Mouse (Mus musculus) hindbrain, embryonic 15.5 days (tissue): ENCODE measurements at regions not wholly inside any gene's neighbourhood (a gene's known extent, or its start where the extent isn't known, plus 50 kb on each side); places are given as distances from the start of the nearest gene placed in this dataset.

ENCODE experiments used
- ATAC-seq: fragments of 200-750 bp; cut with Nextera tagmentation; 2 replicates; pipeline ENCODE4 v1.8.0; 2017; ENCODE audit warnings: low read depth, moderate number of reproducible peaks, moderate TSS enrichment; ENCODE audit not compliant: low FRiP score
- H3K27ac ChIP-seq: fragments of 300-500 bp; sonication (generic); replicated peaks from 2 replicates; pipeline ENCODE4 v1.5.1; 2015; ENCODE audit warnings: mild to moderate bottlenecking, inconsistent platforms
- H3K27me3 ChIP-seq: fragments of 300-500 bp; sonication (generic); 2 replicates; pipeline ENCODE4 v1.6.1; 2015; ENCODE audit warnings: control low read depth, inconsistent platforms
- H3K36me3 ChIP-seq: fragments of 300-500 bp; sonication (generic); 2 replicates; pipeline ENCODE4 v1.6.1; 2015; ENCODE audit warnings: control low read depth, inconsistent platforms
- H3K4me1 ChIP-seq: fragments of 300-500 bp; sonication (generic); replicated peaks from 2 replicates; pipeline ENCODE4 v1.6.1; 2015; ENCODE audit warnings: control low read depth, inconsistent platforms
- H3K4me2 ChIP-seq: fragments of 300-500 bp; sonication (generic); 2 replicates; pipeline ENCODE4 v1.6.1; 2015; ENCODE audit warnings: moderate library complexity, mild to moderate bottlenecking, inconsistent platforms
- H3K4me3 ChIP-seq: fragments of 300-500 bp; sonication (generic); 2 replicates; pipeline ENCODE4 v1.5.1; 2015; ENCODE audit warnings: mild to moderate bottlenecking, inconsistent platforms
- H3K9ac ChIP-seq: fragments of 300-500 bp; sonication (generic); 2 replicates; pipeline ENCODE4 v1.6.1; 2015; ENCODE audit warnings: inconsistent platforms
- H3K9me3 ChIP-seq: fragments of 300-500 bp; sonication (generic); 2 replicates; pipeline ENCODE4 v1.6.1; 2016; ENCODE audit warnings: control low read depth, inconsistent platforms
- WGBS: fragments of 180-500 bp; shearing (Covaris S2); methylation state at CpG from one replicate; pipeline ENCODE4 v1.1.7; 2015; 5-methylcytosine and 5-hydroxymethylcytosine counted together

DNA sequence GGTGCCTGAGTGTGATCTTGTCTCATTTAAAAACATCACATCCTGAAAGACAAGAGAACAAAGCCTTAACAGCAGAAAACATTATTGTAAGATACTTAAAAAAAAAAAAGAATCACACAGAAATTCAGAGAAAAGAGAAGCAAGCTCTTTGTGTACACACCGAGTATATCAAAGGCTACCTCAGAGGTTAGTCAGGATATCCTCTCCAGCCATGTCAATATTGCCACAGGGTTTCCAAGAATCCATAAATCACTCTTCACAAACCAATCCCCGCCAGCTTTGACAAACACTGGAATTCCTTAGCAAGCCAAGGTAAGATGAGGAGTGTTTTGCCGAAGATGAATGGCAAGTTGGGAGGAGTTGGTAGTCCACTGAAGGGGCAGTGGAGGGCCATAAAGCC lies 311.3 kb upstream of the Ldb2 start:
- Histone ChIP-seq H3K4me2 (no peak overlapping the region), H3K9ac (no peak overlapping the region), H3K4me1 (peaks cover 1% of the 10 kb centered on the region; the same call in 1 of the 2 replicates), H3K27me3 (no peaks in the 10 kb centered on the region), H3K36me3 (no peaks in the 10 kb centered on the region), H3K9me3 (no peaks in the 10 kb centered on the region), H3K4me3 (no peak overlapping the region), H3K27ac (no peak overlapping the region)
- 77% methylated on average over 3 of the region's 3 CpGs for WGBS
- ATAC-seq: no peak

DNA sequence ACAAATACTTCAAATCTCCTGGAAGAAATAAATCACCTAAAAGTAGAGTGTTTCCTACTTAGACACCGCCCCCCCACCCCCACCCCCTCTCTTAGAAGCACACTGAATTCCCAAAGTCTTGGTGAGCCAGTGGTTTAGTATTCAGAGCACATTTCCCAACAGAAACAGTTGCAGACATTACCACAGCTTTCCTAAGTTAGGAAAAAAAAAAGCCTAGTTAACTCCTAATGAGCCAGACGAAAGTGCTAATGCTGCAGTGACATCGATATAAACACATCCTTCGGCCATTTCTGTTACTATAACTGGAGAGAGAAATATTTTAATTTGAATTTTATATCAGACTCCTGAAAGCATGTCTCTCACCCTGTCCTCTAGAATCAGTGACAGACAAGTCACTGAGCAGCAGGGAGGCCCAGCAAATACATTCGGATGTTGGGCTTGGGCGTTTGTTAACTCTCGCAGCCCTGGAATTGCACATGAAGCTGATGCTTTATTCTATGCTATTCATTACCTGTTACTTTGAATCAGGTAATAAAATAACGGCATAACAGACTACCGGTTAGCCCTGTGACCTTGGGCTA lies 305.8 kb upstream of the Ldb2 start:
- WGBS: 54% methylated on average over 9 of the region's 9 CpGs
- H3K4me3 ChIP-seq: no peak overlapping the region
- H3K9me3 ChIP-seq: no peaks in the 10 kb centered on the region
- H3K27me3 ChIP-seq: no peaks in the 10 kb centered on the region
- H3K4me2 ChIP-seq: no peak overlapping the region
- no peaks in the 10 kb centered on the region for H3K36me3 ChIP-seq
- ATAC-seq: no peak
- peak overlapping the region; percentile 51; the same call in 1 of the 2 replicates for H3K27ac ChIP-seq
- no peak overlapping the region for H3K9ac ChIP-seq
- H3K4me1 ChIP-seq: peaks cover 42% of the 10 kb centered on the region

DNA sequence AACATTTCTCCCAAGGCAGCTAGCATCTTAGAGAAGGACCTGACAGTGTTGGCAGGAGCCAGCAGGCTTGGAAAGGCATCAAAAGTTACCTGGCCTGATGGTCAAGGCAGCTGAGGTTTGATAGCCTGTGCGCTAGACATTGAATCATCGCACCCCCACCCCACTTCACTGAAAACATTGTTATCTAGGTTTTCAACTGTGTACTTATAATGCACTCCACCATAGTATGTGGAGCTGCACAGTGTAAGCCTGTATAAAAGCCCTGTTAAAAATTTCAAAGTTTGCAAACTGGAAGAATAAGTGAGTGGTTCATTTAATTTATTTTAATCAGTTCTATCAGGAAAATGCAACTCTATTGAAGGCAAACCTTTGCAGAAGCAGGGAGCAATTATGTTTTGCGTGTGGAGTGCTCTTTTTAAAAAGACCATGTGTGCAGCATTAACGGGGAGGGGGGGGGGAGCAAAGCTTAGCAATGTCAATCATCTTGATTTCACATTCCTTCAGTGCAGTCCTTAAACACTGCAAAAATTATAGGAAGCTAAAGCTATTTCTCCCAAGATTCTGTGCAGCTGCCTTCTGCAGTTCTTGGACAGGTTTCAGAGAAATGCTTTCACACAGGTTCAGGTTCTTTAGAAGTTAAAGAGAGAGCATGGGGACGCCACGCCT lies 304.4 kb upstream of the Ldb2 start:
- Histone ChIP-seq H3K4me3 (no peak overlapping the region), H3K27ac (no peak overlapping the region), H3K27me3 (no peaks in the 10 kb centered on the region), H3K9me3 (no peaks in the 10 kb centered on the region), H3K4me1 (peaks cover 42% of the 10 kb centered on the region), H3K4me2 (no peak overlapping the region), H3K36me3 (no peaks in the 10 kb centered on the region), H3K9ac (no peak overlapping the region)
- 80% methylated on average over 6 of the region's 6 CpGs for whole genome bisulfite sequencing
- ATAC-seq: no peak

DNA sequence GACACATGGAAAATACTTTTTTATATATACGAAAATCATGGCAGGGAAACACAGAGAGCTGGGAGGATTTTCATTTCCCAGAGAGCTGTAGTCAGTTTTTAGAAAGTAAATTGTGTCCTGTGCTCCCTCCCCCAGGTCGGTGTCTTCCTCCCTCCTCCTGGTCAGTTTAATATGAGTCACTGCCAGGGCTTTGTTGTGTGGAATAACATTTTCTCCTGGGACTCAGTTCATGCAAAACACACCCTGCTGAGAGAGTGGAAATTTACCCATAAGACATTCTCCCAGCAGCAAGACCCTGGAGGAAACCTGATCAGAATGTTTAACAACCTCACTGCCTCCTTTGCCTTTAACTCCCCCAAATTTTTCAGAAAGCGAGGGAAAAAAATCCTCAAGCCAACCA lies 303.2 kb upstream of the Ldb2 start:
- no peak for ATAC-seq
- Histone ChIP-seq H3K4me2 (no peak overlapping the region), H3K36me3 (no peaks in the 10 kb centered on the region), H3K4me3 (no peak overlapping the region), H3K27me3 (no peaks in the 10 kb centered on the region), H3K4me1 (peaks cover 42% of the 10 kb centered on the region), H3K9me3 (no peaks in the 10 kb centered on the region), H3K27ac (peak overlapping the region; percentile 70), H3K9ac (no peak overlapping the region)
- WGBS: 28% methylated on average over 3 of the region's 3 CpGs

DNA sequence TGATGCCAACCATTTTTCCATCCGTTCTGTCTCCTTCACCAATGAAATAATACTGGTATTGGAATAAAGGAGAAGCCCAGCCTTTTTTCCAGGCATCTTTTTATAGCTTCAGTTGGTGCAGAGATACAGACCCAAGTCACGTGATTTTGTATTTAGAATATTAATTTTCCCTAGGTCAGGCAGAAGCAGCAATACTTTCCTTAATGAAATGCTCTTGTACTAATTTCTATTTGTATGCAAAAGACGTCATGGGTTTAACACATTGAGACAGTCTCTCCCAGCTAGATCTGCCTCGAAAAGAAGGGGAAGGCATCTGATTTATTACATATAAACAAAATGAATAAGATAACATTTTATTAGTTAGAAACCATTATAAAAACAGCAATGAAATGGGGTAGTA lies 302.3 kb upstream of the Ldb2 start:
- Histone ChIP-seq H3K9ac (no peak overlapping the region), H3K4me2 (no peak overlapping the region), H3K4me1 (peaks cover 42% of the 10 kb centered on the region), H3K27me3 (no peaks in the 10 kb centered on the region), H3K9me3 (no peaks in the 10 kb centered on the region), H3K27ac (peak overlapping the region; percentile 70; the same call in 1 of the 2 replicates), H3K36me3 (no peaks in the 10 kb centered on the region), H3K4me3 (no peak overlapping the region)
- WGBS: 27% methylated on average over 4 of the region's 4 CpGs
- ATAC-seq: no peak

DNA sequence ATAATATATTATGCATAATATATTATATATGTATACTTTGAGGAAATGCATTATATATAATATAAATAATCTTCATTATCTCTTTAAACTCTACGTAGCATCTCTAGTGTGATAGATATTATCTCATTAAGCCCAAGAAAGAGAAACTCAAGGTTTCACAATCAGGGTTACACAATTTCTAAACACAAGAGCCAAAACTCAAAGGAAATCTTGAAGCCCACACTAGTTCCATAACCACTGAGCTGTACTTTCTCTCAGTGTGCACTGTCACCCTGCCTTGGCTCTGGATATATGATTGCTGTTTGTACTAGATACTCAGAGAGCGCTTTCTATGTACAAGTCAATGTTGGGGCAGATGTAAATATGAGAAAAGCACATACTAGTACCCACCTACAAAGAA lies 299.6 kb upstream of the Ldb2 start:
- no peaks in the 10 kb centered on the region for H3K27me3 ChIP-seq
- 94% methylated on average over 2 of the region's 2 CpGs for WGBS
- no peaks in the 10 kb centered on the region for H3K9me3 ChIP-seq
- no peaks in the 10 kb centered on the region for H3K36me3 ChIP-seq
- H3K9ac ChIP-seq: no peak overlapping the region
- no peak overlapping the region for H3K27ac ChIP-seq
- H3K4me1 ChIP-seq: peaks cover 26% of the 10 kb centered on the region
- ATAC-seq: no peak
- H3K4me2 ChIP-seq: no peak overlapping the region
- H3K4me3 ChIP-seq: no peak overlapping the region

DNA sequence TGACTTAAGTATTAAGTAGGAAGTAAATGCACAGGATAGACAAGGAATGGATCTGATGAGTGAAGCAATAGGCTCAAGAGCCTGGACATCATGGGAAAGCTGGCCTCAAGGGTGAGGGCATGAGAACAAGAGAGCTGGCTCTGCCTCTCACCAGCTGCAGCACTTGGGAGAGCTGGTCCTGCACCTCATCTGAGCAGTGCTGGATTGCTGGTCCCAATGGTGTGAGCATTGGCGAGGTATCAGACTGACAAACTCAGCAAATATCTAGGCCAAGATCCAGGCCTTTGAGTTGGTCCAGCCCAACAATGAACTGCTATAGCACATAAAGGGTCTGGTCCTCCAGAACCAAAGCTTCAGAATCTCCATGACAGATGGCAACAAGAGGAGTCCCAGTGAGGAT lies 298.5 kb upstream of the Ldb2 start:
- Histone ChIP-seq H3K9me3 (no peaks in the 10 kb centered on the region), H3K4me2 (no peak overlapping the region), H3K9ac (no peak overlapping the region), H3K4me1 (peaks cover 20% of the 10 kb centered on the region), H3K27me3 (no peaks in the 10 kb centered on the region), H3K36me3 (no peaks in the 10 kb centered on the region), H3K4me3 (no peak overlapping the region), H3K27ac (no peak overlapping the region)
- WGBS: 93% methylated on average over 1 of the region's 1 CpGs
- ATAC-seq: no peak

DNA sequence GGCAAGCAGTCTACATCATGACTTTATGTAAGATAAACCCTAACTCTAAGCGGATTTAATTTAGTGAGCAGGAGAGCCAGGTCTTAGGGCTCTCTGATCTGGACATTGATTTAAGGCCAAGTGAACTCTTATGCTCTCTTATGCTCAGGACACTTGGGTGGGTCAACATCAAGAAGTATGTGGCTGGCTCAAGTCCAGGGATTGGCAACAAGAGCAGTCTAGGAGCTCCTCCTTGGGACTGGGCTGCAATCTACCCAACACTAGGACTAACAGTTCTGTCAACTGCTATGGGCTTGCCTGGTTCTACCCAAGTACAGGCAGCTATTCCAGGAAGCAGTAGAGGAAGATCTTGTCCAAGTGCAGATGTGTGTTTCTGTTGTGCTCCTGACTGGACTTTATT lies 285.3 kb upstream of the Ldb2 start:
- H3K4me3 ChIP-seq: no peak overlapping the region
- 0 out of 2 replicates have a peak, but pooled peaks cover 5% of the 10 kb centered on the region for H3K9me3 ChIP-seq
- no peaks in the 10 kb centered on the region for H3K36me3 ChIP-seq
- ATAC-seq: no peak
- no peak overlapping the region for H3K4me2 ChIP-seq
- 90% methylated on average over 1 of the region's 1 CpGs for WGBS
- no peak overlapping the region for H3K9ac ChIP-seq
- H3K4me1 ChIP-seq: no peaks in the 10 kb centered on the region
- H3K27me3 ChIP-seq: no peaks in the 10 kb centered on the region
- H3K27ac ChIP-seq: no peak overlapping the region

DNA sequence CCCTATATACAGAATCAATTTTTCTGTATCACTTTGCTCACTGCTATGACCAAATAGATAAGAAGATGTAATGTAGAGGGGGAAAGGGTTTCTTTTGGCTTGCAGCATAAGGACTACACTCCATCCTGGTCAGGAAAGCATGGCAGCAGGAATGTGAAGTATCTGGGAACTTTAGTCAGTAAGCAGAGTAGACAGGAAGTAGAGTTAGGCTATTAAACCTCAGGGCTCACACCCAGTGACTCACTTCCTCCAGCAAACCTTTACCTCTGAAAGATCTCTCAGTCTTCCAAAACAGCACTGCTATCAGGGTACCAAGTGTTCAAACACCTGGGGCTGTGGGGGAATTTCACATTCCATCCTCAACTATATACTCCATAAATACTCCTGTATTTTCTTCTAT lies 283.1 kb upstream of the Ldb2 start:
- Histone ChIP-seq H3K36me3 (no peaks in the 10 kb centered on the region), H3K4me2 (no peak overlapping the region), H3K4me3 (no peak overlapping the region), H3K9me3 (no peaks in the 10 kb centered on the region), H3K4me1 (no peaks in the 10 kb centered on the region), H3K27me3 (no peaks in the 10 kb centered on the region), H3K9ac (no peak overlapping the region), H3K27ac (no peak overlapping the region)
- ATAC-seq: no peak

DNA sequence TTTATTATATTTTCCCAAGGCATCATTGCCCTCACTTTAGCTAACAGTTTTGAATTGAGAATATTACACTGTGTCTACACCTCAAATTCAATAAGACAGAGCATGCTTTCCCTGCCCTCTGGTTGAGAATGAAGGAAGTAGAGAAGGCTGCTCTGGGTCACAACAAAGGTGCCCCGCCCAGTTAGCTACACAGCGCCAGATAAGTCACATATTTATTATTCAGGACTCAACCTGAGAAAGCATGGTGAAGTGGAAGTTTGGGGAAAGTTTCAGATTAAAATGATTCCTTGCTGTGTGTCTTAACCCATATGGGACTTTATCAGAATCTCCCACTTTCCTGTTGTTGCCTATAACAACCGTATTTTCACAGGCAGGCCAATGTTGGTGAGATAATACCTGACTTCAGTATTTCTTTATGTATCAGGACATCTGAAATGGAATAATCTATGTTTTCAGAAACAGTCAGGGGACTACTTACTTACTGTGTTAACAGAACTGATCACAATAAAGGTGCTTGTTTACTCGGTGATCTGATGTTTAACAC lies 276.9 kb upstream of the Ldb2 start:
- no peak overlapping the region for H3K4me3 ChIP-seq
- H3K27me3 ChIP-seq: no peaks in the 10 kb centered on the region
- no peak overlapping the region for H3K4me2 ChIP-seq
- no peaks in the 10 kb centered on the region for H3K36me3 ChIP-seq
- H3K9me3 ChIP-seq: no peaks in the 10 kb centered on the region
- H3K4me1 ChIP-seq: no peaks in the 10 kb centered on the region
- ATAC-seq: no peak
- no peak overlapping the region for H3K9ac ChIP-seq
- whole genome bisulfite sequencing: 92% methylated on average over 4 of the region's 4 CpGs
- H3K27ac ChIP-seq: no peak overlapping the region

DNA sequence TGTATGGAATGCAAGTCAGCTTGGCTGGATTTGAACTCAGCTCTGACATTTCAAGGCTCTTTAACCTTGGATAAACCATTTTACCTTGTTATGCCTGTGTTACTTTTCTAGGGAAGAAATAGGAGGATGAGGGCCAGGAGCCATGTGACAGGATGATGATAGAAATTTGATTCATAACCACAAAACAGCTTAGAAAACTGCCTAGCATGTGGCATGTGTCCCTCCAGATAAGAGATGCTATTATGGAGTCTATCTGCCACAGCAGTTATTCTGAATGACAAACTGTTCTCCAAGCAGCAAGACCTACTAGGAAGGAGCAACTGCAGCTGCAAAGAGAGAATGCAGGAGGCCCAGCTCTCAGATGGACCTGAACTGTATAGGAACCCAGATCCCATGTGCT lies 275.7 kb upstream of the Ldb2 start:
- no peak overlapping the region for H3K27ac ChIP-seq
- ATAC-seq: no peak
- no peaks in the 10 kb centered on the region for H3K4me1 ChIP-seq

DNA sequence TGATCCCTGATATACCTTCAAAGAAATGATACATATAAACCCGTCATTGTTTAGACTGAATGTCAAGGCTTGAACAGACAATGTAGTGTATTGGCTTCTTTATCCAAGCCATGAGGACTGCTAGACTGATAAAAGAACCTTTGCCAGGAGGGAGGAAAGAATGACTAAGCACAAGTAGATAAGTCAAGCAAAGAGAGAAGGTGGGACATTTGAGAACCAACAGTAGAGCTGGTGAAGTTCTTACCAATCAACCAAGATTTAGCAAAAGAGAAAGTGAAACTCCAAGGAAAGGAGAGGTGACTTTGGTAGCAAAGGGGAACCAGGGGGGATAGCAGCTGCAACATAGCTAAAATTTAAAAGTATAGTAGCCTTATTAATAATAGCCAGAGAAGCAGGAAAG lies 273.0 kb upstream of the Ldb2 start:
- H3K9ac ChIP-seq: no peak overlapping the region
- no peak overlapping the region for H3K4me3 ChIP-seq
- no peak for ATAC-seq
- no peak overlapping the region for H3K4me2 ChIP-seq
- H3K4me1 ChIP-seq: no peaks in the 10 kb centered on the region
- H3K36me3 ChIP-seq: no peaks in the 10 kb centered on the region
- H3K27ac ChIP-seq: no peak overlapping the region
- H3K27me3 ChIP-seq: no peaks in the 10 kb centered on the region
- WGBS: 96% methylated on average over 1 of the region's 1 CpGs
- H3K9me3 ChIP-seq: no peaks in the 10 kb centered on the region

More for the DNA sequence above, 275.7 kb upstream of the Ldb2 start:
- Histone ChIP-seq H3K9me3 (no peaks in the 10 kb centered on the region), H3K27me3 (no peaks in the 10 kb centered on the region), H3K9ac (no peak overlapping the region), H3K36me3 (no peaks in the 10 kb centered on the region), H3K4me3 (no peak overlapping the region), H3K4me2 (no peak overlapping the region)
